Mouse (Mus musculus) spleen, adult 2 months (tissue): ENCODE results near the gene Wfdc21.

Source experiments
- CTCF ChIP-seq: fragments of 200-500 bp; IDR thresholded peaks from 2 replicates; pipeline ENCODE4 v1.5.1; 2011; ENCODE audit warnings: mild to moderate bottlenecking, inconsistent platforms; ENCODE audit not compliant: insufficient read depth, insufficient read length, insufficient replicate concordance; ENCODE audit errors: extremely low read depth
- POLR2A ChIP-seq: fragments of 200-500 bp; IDR thresholded peaks from 2 replicates; pipeline ENCODE4 v1.6.1; 2011; ENCODE audit warnings: low read depth, low read length, inconsistent platforms

DNA sequence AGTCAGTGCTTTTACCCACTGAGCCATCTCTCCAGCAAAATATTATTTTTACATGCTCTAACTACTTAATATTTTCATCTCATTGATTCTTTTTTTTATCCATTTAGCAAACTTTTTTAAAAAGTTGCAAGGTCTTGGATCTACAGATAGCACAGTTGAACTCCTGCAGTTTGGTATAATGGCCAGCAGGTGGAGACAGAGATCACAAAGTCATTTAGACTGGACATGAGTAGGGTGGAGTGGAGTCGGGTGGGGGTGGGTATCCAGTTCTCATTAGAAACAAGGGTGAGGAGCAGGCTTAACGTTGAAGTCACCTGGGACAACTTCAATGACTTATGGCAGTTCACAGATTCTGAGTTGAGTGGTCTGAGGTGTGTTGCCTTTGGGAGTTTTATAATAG, 38.6 kb downstream of the Wfdc21 start:
- TF ChIP-seq CTCF (peak; percentile 42; the same call in 1 of the 2 replicates), POLR2A (no peak)
